Mouse (Mus musculus) heart, postnatal 36 days (tissue): ENCODE results near the gene Crim1. TPM values are rescaled to one million over a fixed set of nuclear protein-coding genes. Genes with fewer than 3 reads are reported as not detected.

ENCODE experiments used
- DNase-seq, 2 experiments: peaks; one replicate each; pipeline ENCODE4 v3.0.0; 2021 to 2022
- intact Hi-C: fragments of 180-260 bp; cut with DNase I; formaldehyde crosslinking; loops from one replicate; pipeline ENCODE4 v1.15.1; 2025
- total RNA-seq, 2 experiments: library from RNA; stranded (reverse); gene quantifications; 2 replicates each; pipeline ENCODE4 v1.2.3; 2021

The Crim1 gene
- total RNA-seq, 2 experiments from 2014 or later = 50.7 to 64.8 TPM

DNA sequence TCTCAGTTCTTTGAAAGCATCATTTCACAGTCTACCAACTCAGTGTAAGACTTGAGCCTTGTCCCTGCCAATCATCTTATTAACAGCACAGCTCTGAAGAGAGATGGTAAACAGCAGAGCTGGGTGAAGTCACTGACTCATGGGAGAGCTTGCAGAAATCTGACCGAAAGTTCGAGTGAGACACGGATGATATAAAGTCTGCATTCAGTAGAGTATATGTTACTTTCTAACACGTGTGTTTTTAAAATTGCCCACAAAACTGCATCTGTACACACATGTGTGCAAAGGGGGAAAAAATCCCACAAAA lies 75.4 kb downstream of the Crim1 start:
- intact Hi-C loops = no loop called here

DNA sequence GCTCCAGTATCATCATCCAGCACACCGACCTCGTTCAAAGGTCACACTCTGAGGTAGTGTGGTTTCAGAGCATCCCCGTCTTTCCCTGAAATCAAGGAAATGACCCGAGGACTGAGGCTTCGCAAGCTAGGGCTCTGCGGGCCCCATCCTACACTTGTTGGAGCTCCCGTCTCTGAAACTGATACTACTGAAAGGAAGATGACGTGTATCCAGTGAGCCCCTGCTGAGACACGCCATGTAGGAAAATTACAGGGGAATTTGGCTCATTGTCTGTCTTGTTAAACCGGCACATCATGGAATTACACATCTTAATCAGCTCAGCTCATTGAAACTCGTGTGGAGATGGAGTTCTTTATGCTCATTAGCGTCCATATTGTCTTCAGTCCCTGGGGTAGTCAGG lies 79.1 kb downstream of the Crim1 start:
- no peak for DNase-seq

More for the DNA sequence above, 75.4 kb downstream of the Crim1 start:
- DNase-seq = no peak

DNA sequence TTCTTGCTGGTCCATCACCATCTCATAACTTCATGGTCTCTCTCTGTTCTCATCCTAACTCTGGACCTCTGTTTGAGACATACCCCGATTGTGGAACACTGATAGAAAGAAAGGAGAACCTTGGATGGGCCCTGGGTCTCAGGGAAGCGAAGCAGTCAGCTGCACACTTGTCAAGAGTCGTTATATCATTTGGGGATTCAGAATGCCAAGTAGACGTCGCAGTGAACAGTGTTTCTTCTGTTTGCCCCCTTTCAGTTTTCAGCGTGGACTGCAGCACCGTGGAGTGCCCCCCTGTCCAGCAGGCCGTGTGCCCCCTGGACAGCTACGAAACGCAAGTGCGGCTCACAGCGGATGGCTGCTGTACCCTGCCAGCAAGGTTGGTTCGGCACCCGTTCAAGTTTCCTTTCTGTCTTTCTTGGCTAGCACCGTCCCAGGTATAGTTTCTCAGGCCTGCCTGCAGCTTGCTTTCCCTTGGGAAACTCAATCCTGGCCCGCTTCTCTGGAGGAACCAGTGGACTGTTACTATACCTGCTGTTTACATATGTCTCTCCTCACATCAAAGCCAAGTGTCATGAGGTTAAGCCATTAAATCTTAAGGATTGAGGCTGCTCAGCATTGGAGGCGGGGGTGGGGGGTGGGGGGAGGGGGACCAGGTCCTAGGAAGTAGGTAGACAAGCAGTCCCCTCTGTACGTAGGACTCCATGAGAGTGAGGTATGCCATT lies 81.1 kb downstream of the Crim1 start:
- intact Hi-C loops = no loop called here
- DNase-seq = no peak

More for the DNA sequence above, 79.1 kb downstream of the Crim1 start:
- intact Hi-C loops = no loop called here

DNA sequence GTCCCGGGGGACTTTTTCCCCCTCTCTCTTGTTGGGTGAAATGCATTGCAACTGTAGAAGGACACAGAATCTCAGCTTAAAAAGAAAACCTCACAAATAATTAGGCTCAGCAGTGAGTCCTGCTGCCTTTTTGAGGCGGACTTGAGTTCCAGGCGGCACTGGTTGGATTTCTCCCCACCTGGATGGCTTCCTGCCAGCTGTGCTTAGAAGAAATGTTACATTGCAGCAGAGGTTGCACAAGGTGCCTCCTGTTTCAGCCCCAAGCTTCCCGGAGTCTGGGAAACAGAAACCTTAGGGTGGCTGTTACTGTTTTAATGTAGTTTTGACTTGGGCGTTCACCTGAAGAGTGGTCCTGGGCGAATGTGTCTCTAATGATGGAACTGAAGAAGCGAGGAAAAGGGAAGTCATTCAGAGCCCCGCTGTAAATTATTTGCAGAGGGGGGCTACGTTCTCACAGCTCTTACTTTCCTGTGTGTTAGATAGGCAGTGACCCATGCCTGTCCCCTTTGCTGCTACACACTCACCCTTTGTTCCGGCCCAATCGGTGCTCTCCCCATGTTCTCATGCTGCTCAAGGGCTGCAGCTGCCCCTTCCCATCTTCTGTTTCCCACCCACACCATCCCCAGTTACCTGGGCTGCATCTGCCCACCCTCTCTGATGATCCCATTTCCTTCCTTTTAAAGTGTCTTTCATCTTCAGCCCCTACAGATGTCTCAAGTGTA lies 83.4 kb downstream of the Crim1 start:
- intact Hi-C loops = no loop called here

DNA sequence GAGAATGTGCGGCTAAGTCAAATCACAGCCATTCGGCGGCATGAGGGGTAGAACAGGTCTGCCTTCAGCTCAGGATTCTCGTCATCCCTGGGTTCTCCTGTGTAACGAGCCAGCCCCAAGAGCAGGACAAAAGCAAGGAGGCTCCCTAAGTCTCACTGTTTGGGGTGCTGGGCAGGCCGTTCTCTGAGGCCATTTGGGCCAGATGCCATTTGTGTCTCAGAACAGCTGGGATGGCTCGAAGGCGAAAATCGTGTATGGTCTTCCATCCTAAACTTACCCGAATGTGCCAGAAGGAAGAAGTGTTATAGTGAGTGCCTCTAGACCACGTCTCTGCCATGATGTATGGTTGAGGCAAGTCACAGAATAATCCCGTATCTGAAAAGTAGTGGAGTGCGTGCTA lies 86.0 kb downstream of the Crim1 start:
- no peak for DNase-seq
- intact Hi-C loops = loop anchor here (5.0 kb wide), 1 partner anchor 34 kb away; no protein-coding TSS in a partner anchor

More for the DNA sequence above, 83.4 kb downstream of the Crim1 start:
- DNase-seq = no peak

DNA sequence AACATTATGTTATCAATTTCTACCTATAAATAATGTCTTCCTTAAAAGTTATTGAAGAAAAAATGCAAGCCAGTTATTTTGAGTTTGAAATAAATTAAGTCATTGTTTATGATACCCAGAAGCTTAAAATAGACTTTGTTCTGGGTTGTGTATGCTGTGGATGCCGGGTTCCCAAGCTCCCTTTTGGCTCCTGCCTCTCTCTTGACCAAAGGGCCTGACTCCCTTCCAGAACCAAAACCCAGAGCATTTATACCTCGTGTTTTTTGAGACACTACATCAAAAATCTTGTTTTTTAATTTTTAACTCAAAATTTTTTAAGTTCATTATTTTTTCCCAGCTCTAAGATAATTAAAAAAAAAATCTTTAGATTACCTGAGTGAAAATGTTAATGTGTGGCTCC lies 87.3 kb downstream of the Crim1 start:
- no peak for DNase-seq
- intact Hi-C loops = loop anchor here (5.0 kb wide), 1 partner anchor 35 kb away; no protein-coding TSS in a partner anchor

DNA sequence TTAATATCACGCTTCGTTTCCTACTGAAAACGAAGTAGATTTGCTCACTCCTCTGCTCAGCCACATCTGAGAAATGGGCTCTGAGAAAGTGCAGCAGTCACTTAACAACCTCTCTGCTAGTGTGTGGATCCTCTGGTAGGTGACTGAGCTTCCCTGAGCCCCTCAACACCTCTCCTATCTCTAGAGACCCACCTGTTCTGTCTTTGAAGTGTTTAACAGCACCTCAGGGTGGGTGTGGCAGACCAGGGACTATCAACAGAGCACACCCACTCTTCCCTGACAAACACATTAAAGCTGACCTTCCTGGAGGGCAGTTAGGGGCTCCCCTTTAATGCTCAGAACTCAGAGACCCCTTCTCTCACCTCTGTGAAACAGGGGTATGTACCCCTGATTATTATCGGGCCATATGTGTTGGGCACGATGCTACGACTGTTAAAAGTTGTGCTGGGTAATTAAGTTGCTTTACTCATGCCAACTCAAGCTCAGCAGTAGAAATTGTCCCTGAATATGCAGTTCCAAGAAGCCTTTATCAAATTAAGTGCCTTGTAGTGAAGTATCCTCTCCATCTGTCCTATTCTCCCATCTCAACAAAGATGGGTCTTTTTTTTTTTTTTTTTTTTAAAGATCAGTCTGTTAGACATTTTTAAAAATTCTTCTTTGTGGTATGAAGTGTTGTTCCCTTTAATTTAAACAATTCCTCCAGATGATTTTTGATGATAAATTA lies 90.3 kb downstream of the Crim1 start:
- DNase-seq = no peak
- intact Hi-C loops = no loop called here

DNA sequence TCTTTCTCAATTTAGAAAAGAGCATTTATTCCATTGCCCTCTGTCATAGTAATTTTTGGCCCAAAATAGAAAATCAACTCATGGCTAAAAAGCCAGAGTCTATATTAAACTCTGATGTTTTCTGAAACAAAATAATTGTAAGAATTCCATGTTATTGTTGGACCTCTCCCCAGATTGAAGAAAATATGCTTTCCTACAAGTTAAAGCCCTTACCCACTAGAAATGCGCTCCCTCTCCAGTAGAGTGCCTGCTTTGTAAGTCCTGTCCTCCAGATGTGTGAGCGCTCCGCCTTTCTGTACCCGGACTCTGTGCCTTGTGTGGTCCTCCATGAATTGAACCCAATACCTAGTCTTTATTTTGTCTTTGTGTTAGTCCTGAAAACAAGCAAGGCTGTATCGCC lies 91.0 kb downstream of the Crim1 start:
- intact Hi-C loops = no loop called here
- no peak for DNase-seq

DNA sequence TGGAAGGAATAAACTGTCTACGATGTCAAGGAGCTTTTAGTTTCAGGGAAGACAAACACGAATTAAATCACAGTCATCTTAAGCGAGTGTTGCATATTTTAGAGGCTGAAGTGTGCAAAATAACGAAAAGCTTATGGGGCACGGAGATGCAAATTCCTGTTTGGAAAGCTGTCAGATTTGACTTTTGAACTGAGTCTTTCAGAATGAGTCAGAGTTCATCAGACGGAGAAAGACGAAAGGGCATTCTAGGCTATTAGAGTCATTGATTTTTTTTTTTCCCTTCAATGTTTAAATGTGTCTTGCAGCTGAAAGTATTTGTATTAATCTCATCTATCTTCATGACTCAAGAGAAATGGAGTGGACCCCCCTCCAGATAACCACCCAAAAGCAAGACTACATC lies 92.3 kb downstream of the Crim1 start:
- intact Hi-C loops = no loop called here
- DNase-seq = no peak

DNA sequence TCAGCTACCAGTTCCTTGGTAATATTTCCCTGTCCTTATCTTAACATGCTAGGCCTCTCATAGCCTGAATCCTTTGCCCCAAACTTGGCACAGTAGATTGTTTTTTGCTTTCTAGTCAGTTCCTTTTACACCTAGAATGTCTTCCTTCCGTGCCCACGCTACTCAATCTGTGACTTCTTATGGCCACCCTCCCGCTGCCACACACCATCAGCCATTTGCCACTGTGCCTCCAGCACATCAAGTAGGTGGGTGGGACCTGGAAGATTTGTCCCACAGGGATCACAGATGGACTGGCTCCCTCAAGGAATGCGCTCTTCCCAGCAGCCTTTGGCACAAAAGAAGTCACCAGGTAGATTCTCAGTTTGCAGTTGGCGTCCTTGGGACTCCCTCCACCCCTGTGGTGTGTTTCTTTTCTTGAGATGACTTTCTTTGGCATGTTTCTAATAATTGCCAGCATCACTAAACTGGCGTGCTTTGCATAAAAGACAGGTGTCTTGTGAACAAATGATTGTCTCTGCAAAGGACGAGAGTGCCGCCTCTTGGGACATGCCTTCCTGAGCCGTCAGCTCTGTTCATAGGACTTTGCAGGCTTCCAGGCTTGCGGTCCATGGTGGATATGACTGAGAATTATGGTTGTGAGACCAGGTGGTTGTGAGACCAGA lies 92.9 kb downstream of the Crim1 start:
- intact Hi-C loops = no loop called here
- no peak for DNase-seq

DNA sequence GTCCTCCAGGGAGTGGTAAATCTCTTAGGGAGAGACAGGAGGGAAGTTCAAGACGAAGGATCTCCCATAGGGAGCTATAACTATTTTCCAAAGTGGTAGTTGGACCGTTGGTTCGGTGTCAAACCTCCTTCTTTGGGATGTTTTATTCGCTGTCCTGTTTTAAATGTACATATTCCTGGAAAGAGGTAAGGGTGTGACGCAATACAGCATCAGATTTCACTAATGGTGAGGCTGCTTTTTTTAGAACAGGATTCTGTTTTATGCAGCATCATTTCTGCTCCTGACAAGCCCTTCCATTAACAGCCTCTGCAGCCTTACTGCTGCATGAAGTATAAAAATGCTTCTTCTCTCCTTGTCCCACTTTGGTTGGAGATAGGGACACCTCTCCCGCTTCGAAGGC lies 95.9 kb downstream of the Crim1 start:
- no peak for DNase-seq
- intact Hi-C loops = no loop called here

DNA sequence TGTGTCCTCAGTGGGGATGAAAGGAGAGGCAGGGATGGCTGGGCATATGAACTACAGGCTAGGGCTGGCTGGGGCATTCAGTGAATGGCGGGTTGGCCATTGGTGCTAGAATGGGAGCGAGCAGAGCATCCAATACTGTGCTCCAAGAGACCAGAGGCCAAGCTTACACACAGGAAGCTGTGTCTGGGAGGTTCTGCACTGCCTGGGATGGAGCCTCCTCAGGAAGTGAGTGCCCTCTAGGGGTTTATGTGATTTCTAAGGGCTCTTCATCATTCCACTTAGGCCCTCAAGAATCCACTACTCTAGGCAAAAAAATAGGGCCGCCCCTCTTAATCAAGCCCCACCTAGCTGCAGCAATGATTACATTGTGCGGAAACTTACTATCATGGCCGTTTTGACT lies 98.1 kb downstream of the Crim1 start:
- no peak for DNase-seq
- intact Hi-C loops = loop anchor here (1.0 kb wide), 1 partner anchor 101 kb away; no protein-coding TSS in a partner anchor

DNA sequence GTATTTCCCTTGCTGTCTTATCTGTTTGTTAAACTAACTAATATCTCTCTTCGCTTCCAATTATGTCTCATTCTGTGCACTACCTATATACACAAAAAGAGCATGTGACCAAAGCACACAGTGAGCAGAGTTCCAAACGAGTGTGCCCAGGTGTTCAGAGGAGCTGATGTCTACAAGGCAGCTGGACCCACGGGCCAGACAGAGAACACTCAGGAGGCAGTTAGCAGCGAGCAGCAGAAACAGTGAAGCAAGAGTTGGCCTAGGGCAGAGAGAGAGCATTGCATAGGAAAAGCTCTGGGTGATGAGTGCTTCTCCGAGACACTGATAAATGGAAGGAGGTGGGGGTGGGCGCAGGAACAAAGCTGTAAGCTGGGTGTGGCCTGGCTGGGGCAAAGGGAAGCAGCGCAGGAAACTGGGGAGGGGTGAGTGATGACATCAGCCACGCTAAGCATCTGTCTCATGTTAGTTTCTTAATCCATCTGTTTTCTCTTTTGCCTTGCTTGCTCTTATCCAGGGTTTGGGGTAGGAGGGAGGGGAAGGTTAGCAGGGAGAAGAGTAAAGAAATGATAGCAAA lies 99.0 kb downstream of the Crim1 start:
- intact Hi-C loops = loop anchor here (1.0 kb wide), 1 partner anchor 102 kb away; no protein-coding TSS in a partner anchor

DNA sequence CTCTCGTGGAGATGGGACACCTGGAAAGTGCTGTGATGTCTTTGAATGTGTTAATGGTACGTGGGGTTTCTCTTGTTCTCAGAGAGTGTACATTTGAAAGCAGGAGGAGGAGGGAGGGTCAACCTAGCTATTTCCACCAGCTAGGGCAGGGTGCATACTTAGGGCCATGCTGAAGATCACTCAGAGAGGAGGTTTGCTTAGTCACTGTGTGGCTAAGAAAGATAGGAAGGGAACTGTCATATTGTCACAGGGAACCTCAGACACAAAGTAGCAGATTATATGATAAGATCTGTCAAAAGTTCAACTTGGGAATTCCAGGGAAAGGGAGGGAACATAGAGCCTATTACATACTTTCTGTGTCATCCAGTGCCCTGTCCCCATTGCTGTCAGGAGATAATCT lies 103.0 kb downstream of the Crim1 start:
- intact Hi-C loops = loop anchor here (5.0 kb wide), 1 partner anchor 149 kb away; no protein-coding TSS in a partner anchor
- no peak for DNase-seq

More for the DNA sequence above, 99.0 kb downstream of the Crim1 start:
- no peak for DNase-seq

DNA sequence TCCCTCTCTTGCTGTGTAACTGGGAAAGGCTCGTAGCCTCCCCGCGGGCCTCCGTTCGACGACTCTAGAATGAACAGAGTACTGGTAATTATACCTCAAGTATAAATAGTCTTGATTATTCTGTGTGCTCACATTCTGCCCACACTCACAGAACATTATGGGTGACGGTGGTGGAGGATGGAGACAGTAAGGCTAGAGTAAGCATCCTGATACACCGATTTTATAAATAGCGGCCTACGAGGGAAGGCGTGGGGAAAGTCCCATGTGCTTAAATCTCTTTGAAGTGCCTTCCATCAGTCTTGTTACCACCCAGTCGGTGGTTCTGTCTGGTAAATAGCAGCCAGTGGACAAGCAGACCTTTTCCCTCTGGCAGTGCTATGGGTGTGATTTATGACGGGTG lies 104.0 kb downstream of the Crim1 start:
- DNase-seq = no peak
- intact Hi-C loops = loop anchor here (5.0 kb wide), 1 partner anchor 148 kb away; no protein-coding TSS in a partner anchor

DNA sequence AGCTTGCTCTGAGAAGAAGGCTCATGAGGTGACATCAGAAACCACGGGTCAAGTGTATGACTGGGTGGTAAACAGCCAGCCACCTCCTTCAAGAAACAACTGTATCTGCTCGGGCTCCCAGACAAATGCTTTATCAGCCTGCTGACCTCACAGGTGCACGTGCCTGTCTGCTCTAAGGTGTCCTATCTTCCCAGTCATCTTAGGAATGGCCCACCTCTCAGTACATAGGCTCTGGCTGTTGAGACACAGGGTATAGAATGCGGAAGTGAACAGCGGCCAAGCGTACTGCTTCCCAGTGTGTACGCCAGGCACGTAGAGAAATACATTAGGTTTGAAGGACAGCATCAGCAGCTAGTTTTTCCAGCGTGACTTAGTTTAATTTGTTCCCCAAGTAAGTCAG lies 106.4 kb downstream of the Crim1 start:
- no peak for DNase-seq
- intact Hi-C loops = no loop called here

DNA sequence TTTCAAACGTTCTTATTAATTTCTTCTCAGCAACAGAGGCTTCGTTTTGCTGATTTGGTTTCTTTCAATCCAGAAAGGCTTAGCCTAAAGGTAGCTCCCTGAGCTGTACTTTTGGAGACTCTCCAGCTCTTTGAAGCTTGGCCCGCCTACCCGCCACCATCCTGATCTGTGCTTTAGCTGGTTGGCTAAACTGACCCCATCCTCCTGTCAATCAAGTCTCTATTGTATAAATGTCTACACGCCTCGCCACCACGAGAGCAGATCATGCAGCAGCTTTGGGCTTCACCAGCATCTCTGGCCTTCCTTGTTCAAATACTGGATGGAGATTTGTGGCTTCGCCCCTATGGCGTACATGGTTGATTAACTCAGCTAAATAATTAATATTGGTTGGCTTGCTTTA lies 108.2 kb downstream of the Crim1 start:
- intact Hi-C loops = no loop called here
- DNase-seq = no peak

DNA sequence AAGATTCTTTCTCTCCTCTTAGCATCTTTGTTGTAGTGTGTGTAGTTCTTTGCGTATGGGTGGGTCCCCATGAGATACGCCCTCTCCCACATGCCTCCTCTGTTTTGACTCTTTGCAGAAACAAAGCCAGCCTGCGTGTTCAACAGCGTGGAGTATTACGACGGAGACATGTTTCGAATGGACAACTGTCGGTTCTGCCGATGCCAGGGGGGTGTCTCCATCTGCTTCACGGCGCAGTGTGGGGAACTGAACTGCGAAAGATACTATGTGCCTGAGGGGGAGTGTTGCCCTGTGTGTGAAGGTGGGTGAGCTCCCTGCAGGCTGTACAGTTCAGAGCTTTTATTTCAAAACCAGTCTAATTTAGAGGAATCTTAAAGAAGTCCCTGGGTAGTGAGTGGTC lies 113.0 kb downstream of the Crim1 start:
- no peak for DNase-seq
- intact Hi-C loops = no loop called here

DNA sequence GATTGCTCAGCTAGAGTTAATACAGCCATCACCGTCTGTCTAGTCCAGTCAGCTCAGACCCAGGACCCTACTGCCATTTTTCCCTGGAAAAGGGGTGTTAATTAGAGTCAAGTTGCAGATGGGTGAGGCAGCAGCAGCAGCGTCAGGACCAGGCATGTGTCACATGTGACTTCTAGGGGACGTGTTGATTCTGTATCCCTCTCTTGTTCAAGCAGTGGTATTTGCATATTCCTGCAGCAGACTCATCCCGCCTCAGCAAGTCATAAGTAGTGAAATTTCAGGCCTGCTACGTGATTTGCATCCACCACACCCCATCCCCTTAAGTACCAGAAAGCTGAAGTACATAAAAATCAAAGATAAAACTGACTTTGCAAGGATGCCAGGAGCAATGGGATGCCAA lies 113.6 kb downstream of the Crim1 start:
- intact Hi-C loops = no loop called here

DNA sequence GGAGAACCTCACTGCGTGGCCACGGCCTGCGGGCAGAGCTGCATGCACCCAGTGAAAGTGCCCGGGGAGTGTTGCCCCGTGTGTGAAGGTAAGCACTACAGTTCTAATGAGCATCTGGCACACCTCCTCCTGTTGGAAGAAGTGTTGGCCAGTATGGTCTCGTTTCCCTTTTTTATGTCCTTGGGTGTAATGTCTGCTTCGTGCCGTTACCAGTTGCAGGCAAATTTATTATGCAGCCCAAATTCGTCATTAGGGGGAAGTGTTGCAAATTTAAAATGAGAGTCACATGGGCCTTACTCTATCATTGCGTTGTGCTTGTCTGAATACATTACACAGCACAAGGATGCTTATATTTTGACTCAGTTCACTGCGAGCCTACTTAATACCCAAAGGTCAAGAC lies 115.6 kb downstream of the Crim1 start:
- intact Hi-C loops = no loop called here
- DNase-seq = no peak

More for the DNA sequence above, 113.6 kb downstream of the Crim1 start:
- no peak for DNase-seq
